Mouse (Mus musculus) gastrocnemius, postnatal 36 days (tissue): ENCODE data around the gene Dusp22. TPM values are rescaled to one million over a fixed set of nuclear protein-coding genes. Genes with fewer than 3 reads are reported as not detected.

Experiments
- total RNA-seq, 2 experiments: library from RNA; stranded (reverse); gene quantifications; 2 replicates each; pipeline ENCODE4 v1.2.3; 2021

Dusp22 gene
- total RNA-seq, 2 experiments from 2014 or later = 43.4 to 43.5 TPM

Other genes starting within 250 kb of the Dusp22 start
- 100 to 1,000 TPM; 527 to 542 TPM for gene Uqcrfs1, start 114.6 kb upstream of the Dusp22 start, total RNA-seq
- under 1 TPM; 0.79 TPM for gene Irf4, start 89.2 kb downstream of the Dusp22 start, total RNA-seq